Comparison of ENCODE assay signal across 10 mouse cellular contexts in the genomic region with DNA sequence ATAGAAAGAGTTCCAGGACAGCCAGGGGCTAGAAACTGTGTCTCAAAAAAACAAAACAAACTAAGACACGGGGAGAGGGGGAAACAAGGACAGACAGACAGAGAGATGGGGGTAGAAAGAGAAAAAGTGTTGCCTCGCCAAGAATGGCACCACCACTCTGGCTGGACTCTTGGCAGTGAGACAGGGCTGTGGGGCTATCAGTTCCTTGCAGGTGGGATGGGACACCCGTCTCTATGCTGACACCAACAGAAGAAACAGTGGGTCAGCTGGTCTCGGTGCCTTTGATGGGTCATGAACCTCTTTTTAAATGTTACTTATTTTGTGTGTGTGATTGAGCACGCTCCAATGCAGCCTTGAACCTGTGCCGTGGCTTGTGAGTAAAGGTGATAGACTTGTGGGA. TPM values are rescaled to one million over a fixed set of nuclear protein-coding genes. Genes with fewer than 3 reads are reported as not detected.
DNase-seq lines count a peak whose midpoint lies in the region; ATAC-seq lines count a peak whose summit lies in the region.
"Had no signal": no experiment of that assay in that cellular context is flagged by ENCODE, and none has a peak within 500 bp of the region (broad histone marks: within the 10 kb centered on the region; RNA-seq: fewer than 3 reads in every experiment).

No protein-coding gene starts in this region.

- no peak overlapping the region for H3K4me3 ChIP-seq in heart, embryonic 10.5 days
- no peak overlapping the region for H3K4me3 ChIP-seq in lung, embryonic 16.5 days (ENCODE audit: low read length)
- H3K4me3 ChIP-seq in intestine, embryonic 16.5 days (ENCODE audit: low read length): no peak overlapping the region

- H3K36me3 ChIP-seq in heart, embryonic 10.5 days: no peaks in the 10 kb centered on the region
- H3K36me3 ChIP-seq in lung, embryonic 16.5 days (ENCODE audit: control insufficient read depth, insufficient read depth, low read length): no peaks in the 10 kb centered on the region
- no peaks in the 10 kb centered on the region for H3K36me3 ChIP-seq in intestine, embryonic 16.5 days (ENCODE audit: control insufficient read depth, insufficient read depth, low read length)
- H3K36me3 ChIP-seq: limb, embryonic 13.5 days had no signal

- no peak for ATAC-seq in lung, embryonic 16.5 days (ENCODE audit: low read depth)
- ATAC-seq in intestine, embryonic 16.5 days: no peak

- peaks cover 35% of the 10 kb centered on the region for H3K4me1 ChIP-seq in heart, embryonic 10.5 days
- H3K4me1 ChIP-seq in lung, embryonic 16.5 days (replicated peaks; ENCODE audit: control insufficient read depth, insufficient read depth, low read length): peaks cover 24% of the 10 kb centered on the region
- peaks cover 35% of the 10 kb centered on the region for H3K4me1 ChIP-seq in intestine, embryonic 16.5 days (ENCODE audit: control insufficient read depth, insufficient read depth, low read length)

- no peaks in the 10 kb centered on the region for H3K27me3 ChIP-seq in heart, embryonic 10.5 days (ENCODE audit: insufficient read depth, poor library complexity, severe bottlenecking)
- no peaks in the 10 kb centered on the region for H3K27me3 ChIP-seq in lung, embryonic 16.5 days (ENCODE audit: control insufficient read depth, insufficient read depth, low read depth, low read length)
- H3K27me3 ChIP-seq in intestine, embryonic 16.5 days (replicated peaks; ENCODE audit: control insufficient read depth, insufficient read depth, low read length): no peaks in the 10 kb centered on the region
- H3K27me3 ChIP-seq: limb, embryonic 13.5 days had no signal

- H3K9me3 ChIP-seq in heart, embryonic 10.5 days: no peaks in the 10 kb centered on the region
- no peaks in the 10 kb centered on the region for H3K9me3 ChIP-seq in lung, embryonic 16.5 days (ENCODE audit: control insufficient read depth, low read length)
- no peaks in the 10 kb centered on the region for H3K9me3 ChIP-seq in intestine, embryonic 16.5 days (ENCODE audit: control insufficient read depth, low read length)
- H3K9me3 ChIP-seq: limb, embryonic 13.5 days had no signal

- 71% methylated on average over 6 of the region's 6 CpGs for WGBS in heart, embryonic 10.5 days
- WGBS in lung, embryonic 16.5 days: 68% methylated on average over 6 of the region's 6 CpGs
- WGBS in intestine, embryonic 16.5 days: 79% methylated on average over 6 of the region's 6 CpGs

- H3K27ac ChIP-seq in heart, embryonic 10.5 days: peak overlapping the region; percentile 90; the same call in 1 of the 2 replicates
- H3K27ac ChIP-seq in lung, embryonic 16.5 days (ENCODE audit: low read length): peak overlapping the region; percentile 93
- peak overlapping the region; percentile 90 for H3K27ac ChIP-seq in intestine, embryonic 16.5 days (ENCODE audit: low read length)

- no peak overlapping the region for H3K9ac ChIP-seq in lung, embryonic 16.5 days (ENCODE audit: low read length)
- 0 out of 2 replicates have a peak overlapping the region, but pooled peaks have one; percentile 73 for H3K9ac ChIP-seq in intestine, embryonic 16.5 days (ENCODE audit: low read depth, low read length)

- H3K4me2 ChIP-seq in lung, embryonic 16.5 days (ENCODE audit: low read depth, low read length): no peak overlapping the region
- H3K4me2 ChIP-seq in intestine, embryonic 16.5 days (ENCODE audit: low read depth, low read length): no peak overlapping the region

- no peak for DNase-seq in heart, embryonic 10.5 days (ENCODE audit: low spot score)
- no peak for DNase-seq in heart, postnatal 4 days
- no peak for DNase-seq in lung, postnatal 10 days
- DNase-seq in right cerebral cortex, adult 2 months (ENCODE audit: low spot score in 2 of 2): no peak
- no peak for DNase-seq in spleen, adult 18-20 months
- DNase-seq in layer of hippocampus, adult 11-12 months (ENCODE audit: low spot score): no peak

RNA-seq across cellular contexts. Expression of a gene that starts 6.8 kb away (rescaled TPM):
- polyA plus RNA-seq in heart, embryonic 10.5 days (2016; fragmentation: Nextera tagmentation; extraction: Ambion mirVana): 10.6 and 12.0 TPM in 2 replicates
- total RNA-seq in heart, postnatal 4 days (2021): 1 to 10 TPM; 5.0 to 5.5 TPM
- 11.6 and 12.5 TPM in 2 replicates for polyA plus RNA-seq in lung, embryonic 16.5 days (2015; fragmentation: Nextera tagmentation; extraction: Ambion mirVana)
- polyA plus RNA-seq in intestine, embryonic 16.5 days (2015; fragmentation: Nextera tagmentation; extraction: Ambion mirVana): 14.7 and 15.7 TPM in 2 replicates

RNA-seq across cellular contexts. Expression of a gene that starts 9.7 kb away (rescaled TPM):
- 36.4 and 42.5 TPM in 2 replicates for polyA plus RNA-seq in heart, embryonic 10.5 days (2016; fragmentation: Nextera tagmentation; extraction: Ambion mirVana)
- 100 to 1,000 TPM; 102 to 108 TPM for total RNA-seq in heart, postnatal 4 days (2021)
- polyA plus RNA-seq in lung, embryonic 16.5 days (2015; fragmentation: Nextera tagmentation; extraction: Ambion mirVana): 50.7 and 56.9 TPM in 2 replicates
- 29.9 and 31.2 TPM in 2 replicates for polyA plus RNA-seq in intestine, embryonic 16.5 days (2015; fragmentation: Nextera tagmentation; extraction: Ambion mirVana)
- total RNA-seq: common myeloid progenitor, adult 5-6 weeks had no signal

RNA-seq across cellular contexts. Expression of a gene that starts 26.0 kb away (rescaled TPM):
- 55.6 and 62.2 TPM in 2 replicates for polyA plus RNA-seq in heart, embryonic 10.5 days (2016; fragmentation: Nextera tagmentation; extraction: Ambion mirVana)
- 10 to 100 TPM; 32.5 to 36.0 TPM for total RNA-seq in heart, postnatal 4 days (2021)
- polyA plus RNA-seq in lung, embryonic 16.5 days (2015; fragmentation: Nextera tagmentation; extraction: Ambion mirVana): 90.5 and 94.0 TPM in 2 replicates
- polyA plus RNA-seq in intestine, embryonic 16.5 days (2015; fragmentation: Nextera tagmentation; extraction: Ambion mirVana): 61.2 and 68.0 TPM in 2 replicates

RNA-seq across cellular contexts. Expression of a gene that starts 32.7 kb away (rescaled TPM):
- polyA plus RNA-seq in heart, embryonic 10.5 days (2016; fragmentation: Nextera tagmentation; extraction: Ambion mirVana): 124 and 147 TPM in 2 replicates
- total RNA-seq in heart, postnatal 4 days (2021): 100 to 1,000 TPM; 108 to 119 TPM
- polyA plus RNA-seq in lung, embryonic 16.5 days (2015; fragmentation: Nextera tagmentation; extraction: Ambion mirVana): 141 and 144 TPM in 2 replicates
- 106 and 113 TPM in 2 replicates for polyA plus RNA-seq in intestine, embryonic 16.5 days (2015; fragmentation: Nextera tagmentation; extraction: Ambion mirVana)

RNA-seq across cellular contexts. Expression of a gene that starts 45.8 kb away (rescaled TPM):
- polyA plus RNA-seq in heart, embryonic 10.5 days (2016; fragmentation: Nextera tagmentation; extraction: Ambion mirVana): 11.1 and 12.3 TPM in 2 replicates
- total RNA-seq in heart, postnatal 4 days (2021): 1 to 10 TPM; 7.5 to 8.0 TPM
- 5.1 and 5.6 TPM in 2 replicates for polyA plus RNA-seq in lung, embryonic 16.5 days (2015; fragmentation: Nextera tagmentation; extraction: Ambion mirVana)
- 9.5 and 10.7 TPM in 2 replicates for polyA plus RNA-seq in intestine, embryonic 16.5 days (2015; fragmentation: Nextera tagmentation; extraction: Ambion mirVana)
